Mouse (Mus musculus) hematopoietic stem cell, adult 5-6 weeks (primary cell): ENCODE data around the gene Eif3f. TPM values are rescaled to one million over a fixed set of nuclear protein-coding genes. Genes with fewer than 3 reads are reported as not detected.

Experiments
- ATAC-seq, 2 experiments: fragments of 125-278 bp in 1 of 2; replicated peaks in 1 of 2; 2 replicates each; pipeline ENCODE4 v1.8.0; 2016 to 2017; ENCODE audit warnings: inconsistent platforms in 2 of 2, mild to moderate bottlenecking in 2 of 2, moderate number of reproducible peaks in 2 of 2, low read depth in 1 of 2, moderate TSS enrichment in 1 of 2; ENCODE audit not compliant: low FRiP score in 2 of 2, poor library complexity in 2 of 2, severe bottlenecking in 2 of 2, insufficient read depth in 1 of 2, low TSS enrichment in 1 of 2
- total RNA-seq: library from RNA; stranded (forward); fragments of 172-1452, 232-1000 nt; gene quantifications from 2 replicates; pipeline ENCODE4 v1.2.3, GENCODE M21; 2017

Eif3f gene
- total RNA-seq: 66.9 and 85.4 TPM in 2 replicates

DNA sequence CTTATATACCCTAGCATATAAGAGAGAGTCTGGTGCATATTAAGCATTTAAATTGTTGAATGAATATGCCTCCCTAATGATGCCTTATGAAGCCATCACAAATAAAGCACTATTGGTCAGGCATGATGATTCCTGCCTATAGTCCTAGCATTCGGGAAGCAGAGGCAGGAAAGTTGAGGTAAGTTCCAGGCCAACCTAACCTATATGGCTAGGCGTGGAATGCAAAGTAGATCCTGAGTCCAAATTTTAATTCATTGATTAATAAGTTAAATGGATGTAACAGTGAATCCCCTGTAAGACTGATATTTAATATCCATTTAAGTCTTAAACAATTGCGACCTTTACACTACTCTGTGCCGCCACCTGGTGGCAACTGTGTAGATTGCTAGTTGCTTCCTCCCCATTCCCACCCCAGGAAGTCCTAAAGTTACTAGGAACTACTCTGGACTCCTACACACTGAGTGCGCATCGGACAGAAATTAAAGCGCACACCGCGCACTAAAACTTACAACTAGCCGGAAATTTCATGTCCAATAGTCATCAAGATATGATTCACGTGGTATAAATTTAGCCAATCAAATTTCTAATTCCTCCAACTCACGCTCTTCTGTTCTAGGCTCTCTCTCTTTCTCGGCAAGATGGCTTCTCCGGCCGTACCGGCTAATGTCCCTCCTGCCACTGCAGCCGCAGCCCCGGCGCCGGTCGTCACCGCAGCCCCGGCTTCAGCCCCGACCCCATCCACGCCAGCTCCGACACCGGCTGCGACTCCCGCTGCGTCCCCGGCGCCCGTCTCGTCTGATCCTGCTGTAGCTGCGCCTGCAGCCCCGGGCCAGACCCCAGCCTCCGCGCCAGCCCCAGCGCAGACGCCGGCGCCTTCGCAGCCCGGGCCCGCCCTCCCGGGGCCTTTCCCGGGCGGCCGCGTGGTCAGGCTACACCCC, at the start of gene Eif3f:
Eif3f (plus strand) TSS at position 624 of the 938 bp plus-strand sequence.
- ATAC-seq: peak; percentile 90 to 95

- ATAC-seq: no peak
Observed at GRCm38 (mm10) chr7:108884906-108885305, 49.3 kb upstream of the Eif3f start, which contains the start of gene Olfr518. Gene Olfr518, minus strand, starts transcription at chr7:108885006.

GRCm38 (mm10) chr7:108894320-108894719, 39.9 kb upstream of the Eif3f start, which contains the start of gene Olfr519:
Gene Olfr519, minus strand, starts transcription at chr7:108894420.
- no peak for ATAC-seq

DNA sequence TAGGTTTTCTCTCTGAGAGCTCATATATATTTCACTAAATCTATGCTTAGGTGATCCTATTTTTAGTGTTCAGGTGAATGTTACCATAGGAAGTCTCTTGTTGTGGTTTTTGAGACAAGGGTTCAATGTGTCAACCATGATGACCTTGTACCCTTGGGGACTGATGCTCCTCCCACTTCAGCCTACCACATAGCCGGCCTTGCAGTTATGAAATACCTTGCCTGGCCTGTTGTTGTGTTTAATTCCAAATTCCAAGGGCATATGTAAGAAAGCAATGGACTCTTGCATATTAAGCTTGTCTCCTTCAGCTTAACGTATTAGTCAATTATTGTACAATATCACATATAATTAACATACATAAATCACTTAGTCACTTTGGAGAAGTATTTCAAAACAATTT, 30.2 kb upstream of the Eif3f start:
- no peak for ATAC-seq

DNA sequence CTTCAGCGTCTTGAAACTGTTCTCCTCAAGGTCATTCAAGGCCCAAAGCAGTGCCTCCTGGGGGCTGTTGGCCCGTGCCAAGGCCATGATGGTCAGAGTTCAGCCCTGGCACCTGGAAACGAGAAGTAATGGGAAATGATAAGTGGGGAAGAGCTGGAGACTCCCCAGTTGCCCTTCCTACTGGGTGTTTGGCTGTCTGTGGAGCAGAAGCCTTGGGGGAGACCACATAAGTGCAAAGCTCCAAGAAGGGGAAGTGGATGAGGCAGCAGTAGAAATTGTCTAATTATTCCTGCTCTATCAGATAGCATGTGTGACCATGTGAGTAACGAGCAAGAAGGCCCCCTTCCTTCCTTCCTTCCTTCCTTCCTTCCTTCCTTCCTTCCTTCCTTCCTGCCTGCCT, 7.2 kb upstream of the Eif3f start:
- peak; percentile 60 to 62 for ATAC-seq

- no peak for ATAC-seq
Observed at GRCm38 (mm10) chr7:108928280-108929188, 5.7 kb upstream of the Eif3f start.

DNA sequence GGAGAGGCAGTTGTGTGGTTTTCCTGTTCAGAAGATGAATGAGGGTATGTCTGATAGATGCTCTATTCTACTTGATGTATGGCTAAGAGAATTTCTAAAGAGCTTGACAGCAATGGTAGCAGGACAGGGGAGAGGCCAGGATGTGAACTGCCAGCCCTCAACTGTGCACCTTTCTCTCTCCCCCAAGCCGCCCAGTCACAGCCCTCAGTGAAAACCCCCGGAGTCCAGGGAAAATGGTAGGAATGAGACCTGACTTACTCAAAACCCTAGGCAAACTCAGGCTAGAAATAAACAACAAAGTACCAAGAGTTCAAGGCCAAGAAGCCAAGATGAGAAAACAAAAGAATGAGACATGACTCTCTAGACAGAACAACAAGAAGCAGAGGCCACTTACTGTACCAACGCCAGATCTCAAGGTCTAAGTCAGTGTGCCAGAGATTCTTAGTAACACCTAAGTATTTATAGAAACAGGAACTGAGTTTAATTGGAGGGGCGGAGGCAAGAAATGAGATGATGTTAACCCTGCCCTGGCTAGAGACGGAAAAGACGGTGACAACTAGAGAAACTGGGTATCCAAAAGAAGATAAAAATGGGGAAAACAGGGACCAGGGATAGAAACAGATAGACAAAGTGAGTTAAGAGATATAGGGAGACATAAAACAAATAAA, 4.4 kb upstream of the Eif3f start, which contains the start of gene Nlrp10:
Nlrp10 (minus strand) TSS at position 453 of the 668 bp plus-strand sequence.
- peak; percentile 57 to 59 for ATAC-seq

DNA sequence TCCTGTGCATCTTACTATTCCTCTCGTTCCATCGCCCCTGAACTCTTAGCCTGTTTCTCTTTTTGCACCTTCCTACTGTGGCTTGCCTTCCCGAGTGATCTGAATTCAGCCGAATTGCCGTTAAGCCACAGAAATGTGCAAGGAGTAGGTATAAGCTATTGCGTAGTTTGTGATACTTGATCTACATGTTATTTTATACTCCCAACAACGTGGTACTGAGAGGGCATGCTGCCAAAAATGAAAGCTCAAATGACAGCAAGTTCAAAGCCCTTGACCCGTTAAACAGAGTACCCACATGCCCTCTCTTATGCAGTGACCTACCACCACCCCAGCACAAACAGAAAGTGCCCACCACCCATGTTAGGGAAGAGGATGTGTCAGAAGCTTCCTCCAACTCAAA, 619 bp downstream of the Eif3f start:
- no peak for ATAC-seq

DNA sequence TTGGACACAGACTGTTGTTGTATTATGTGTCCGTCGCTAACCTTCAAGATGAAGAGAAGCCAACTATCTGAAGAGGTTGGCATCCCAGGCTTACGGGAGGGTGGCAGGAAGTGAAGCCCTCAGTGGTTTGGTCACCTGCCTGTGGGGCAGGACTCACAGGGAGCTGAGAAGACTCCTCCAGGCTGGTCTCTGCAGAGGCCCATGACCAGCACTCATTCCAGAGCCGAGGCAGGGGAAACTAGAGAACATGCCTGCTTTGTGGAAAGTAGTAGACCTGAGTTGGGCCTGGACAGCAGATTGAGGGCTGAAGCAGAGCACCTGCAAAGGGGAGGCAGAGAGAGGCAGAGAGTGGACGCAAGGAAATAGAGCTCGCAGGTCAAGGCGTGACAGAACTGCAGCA, 1.2 kb downstream of the Eif3f start:
- ATAC-seq: no peak

DNA sequence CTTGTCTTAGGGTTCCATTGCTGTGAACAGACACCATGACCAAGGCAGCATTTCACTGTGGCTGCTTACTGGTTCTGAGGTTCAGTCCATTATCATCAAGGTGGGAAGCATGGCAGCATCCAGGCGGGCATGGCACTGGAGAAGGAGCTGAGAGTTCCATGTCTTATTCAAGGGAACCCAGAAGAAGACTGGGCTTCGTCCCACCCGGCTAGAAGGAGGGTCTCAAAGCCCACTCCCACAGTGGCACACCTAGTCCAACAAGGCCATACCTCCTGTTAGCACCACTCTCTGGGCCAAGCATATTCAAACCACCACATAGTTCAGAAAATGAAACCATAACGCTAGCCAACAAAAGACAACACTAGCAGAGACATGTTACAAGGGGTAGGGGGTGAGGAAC, 2.4 kb downstream of the Eif3f start:
- ATAC-seq: no peak

DNA sequence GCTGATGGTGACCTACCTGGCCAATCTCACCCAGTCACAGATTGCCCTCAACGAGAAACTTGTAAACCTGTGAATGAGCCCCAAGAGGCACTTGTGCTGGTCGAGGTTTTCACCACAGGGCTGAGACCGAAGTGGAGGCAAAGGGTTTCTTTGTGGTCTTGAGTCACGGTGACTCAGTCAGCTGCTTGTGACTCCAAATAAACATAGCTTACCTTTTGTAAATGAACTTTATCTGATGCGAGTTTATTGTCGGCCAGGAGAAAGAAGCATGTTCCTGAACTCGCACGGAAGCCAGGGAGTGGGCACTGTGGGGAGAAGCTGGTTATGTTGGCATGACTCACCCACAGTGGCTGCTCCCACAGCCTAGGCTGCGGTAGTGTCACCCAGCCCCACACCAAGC, 7.2 kb downstream of the Eif3f start:
- no peak for ATAC-seq

DNA sequence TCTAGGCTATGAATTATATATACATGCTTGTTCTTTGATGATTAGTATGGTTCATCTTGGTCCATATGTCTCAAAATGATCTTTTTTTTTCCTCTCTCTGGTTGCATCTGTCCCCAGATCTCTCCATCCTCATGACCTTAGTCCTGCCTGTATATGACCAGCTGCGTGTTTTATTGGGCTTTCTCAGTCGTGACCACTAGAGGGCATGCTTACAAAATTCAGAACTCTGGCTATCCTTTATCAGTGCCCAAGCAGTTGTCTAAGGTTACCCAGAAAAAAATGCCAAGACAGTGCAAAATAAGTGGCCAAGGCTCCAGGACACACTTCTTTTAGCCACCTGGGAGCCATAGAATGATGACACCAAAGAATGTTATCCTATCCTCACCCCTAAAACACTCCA, 9.8 kb downstream of the Eif3f start:
- ATAC-seq: peak; percentile 77 to 78

DNA sequence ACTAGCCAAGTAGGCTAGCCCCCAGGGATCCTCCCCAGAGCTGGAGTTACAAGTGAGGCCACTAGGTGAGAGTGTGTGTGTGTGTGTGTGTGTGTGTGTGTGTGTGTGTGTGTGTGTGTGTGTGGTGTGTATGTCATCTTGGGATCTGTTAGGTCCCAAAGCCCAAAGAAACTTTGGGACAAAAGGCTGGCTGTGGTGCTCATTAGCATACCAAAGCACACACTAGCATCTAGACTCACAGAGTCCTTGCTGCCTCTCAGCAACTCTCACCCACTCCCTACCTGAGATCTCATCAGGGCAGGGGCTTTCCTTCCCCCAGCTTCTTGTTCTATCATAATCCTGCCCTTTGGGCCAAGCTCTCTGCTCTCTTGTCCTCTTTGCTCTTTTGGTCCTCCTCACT, 14.4 kb downstream of the Eif3f start:
- no peak for ATAC-seq

DNA sequence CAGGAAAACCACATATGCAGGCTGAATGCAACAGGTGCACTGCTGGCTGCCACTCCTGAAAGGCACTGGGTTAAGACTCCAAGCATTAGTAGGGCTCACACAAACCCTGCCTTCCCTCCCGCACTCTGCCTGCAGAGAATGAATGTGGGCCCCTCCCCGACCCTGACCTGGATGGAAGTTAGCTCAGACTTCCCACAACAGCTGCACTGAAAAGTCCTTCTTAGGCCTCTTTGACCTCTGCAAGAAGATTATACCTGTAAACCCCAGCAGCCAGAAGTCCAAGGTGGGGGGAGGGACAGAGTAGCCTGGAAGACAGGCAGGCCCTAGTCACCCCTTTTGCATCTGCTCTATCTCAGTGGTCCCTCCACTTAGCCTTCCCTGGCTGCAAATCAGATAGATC, 15.1 kb downstream of the Eif3f start:
- ATAC-seq: no peak

DNA sequence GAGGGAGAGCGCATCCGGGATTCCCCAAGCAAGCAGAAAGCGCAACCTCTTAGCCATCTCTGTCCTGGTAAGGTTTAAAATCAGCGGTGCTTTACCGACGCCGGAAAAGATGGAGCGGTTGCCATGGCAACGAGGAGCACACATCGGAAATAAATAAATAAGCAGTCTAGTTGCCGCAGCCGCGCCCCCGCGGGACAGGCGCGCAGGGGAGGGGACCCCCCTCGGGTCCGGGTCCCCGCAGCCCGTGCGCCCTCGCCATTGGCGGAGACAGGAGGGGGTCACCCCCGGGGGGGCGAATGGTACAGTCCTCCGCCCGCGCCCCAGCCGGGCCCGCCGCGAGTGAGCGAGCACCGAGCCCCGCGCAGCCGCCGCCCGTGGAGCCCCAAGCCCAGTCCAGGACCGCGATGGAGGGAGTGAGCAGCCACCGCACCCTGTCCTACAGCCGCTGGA, 16.1 kb downstream of the Eif3f start, which contains the start of gene Tub:
Tub (plus strand) TSS at position 27 of the 450 bp plus-strand sequence.
- peak; percentile 12 to 55; a peak in 2 of 4 replicates for ATAC-seq

- ATAC-seq: peak; percentile 22 to 34; a peak in 1 of 4 replicates
Observed at GRCm38 (mm10) chr7:108950762-108951331, 16.6 kb downstream of the Eif3f start.

DNA sequence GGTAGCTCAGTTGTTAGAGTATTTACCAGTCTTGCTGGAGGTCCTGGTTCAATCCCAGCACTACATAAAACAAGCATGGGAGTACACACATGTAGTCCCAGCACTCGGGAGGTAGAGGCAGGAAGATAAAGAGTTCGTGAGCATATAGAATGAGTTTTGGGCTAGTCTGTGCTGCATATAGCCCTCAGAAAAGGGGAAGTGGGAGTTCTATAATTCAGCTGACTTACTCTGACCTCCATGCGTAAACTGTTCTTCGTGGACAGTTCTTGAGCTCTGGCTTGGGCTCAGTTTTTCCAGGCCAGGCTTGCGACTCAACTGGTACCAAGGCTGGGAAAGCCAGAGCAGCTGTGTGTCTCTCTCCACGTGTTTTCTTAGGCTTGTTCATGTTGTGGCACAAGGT, 18.6 kb downstream of the Eif3f start:
- no peak for ATAC-seq
